Mouse (Mus musculus) stomach, postnatal 0 days (tissue): ENCODE results near the gene Pdcd10.

Experiments
- CTCF ChIP-seq: IDR thresholded peaks from 2 replicates; pipeline ENCODE4 v1.5.1; 2016; ENCODE audit warnings: antibody characterized with exemption, low read depth, mild to moderate bottlenecking, moderate library complexity
- EP300 ChIP-seq: optimal IDR thresholded peaks from 2 replicates; pipeline ENCODE3; 2016; ENCODE audit warnings: antibody characterized with exemption

DNA sequence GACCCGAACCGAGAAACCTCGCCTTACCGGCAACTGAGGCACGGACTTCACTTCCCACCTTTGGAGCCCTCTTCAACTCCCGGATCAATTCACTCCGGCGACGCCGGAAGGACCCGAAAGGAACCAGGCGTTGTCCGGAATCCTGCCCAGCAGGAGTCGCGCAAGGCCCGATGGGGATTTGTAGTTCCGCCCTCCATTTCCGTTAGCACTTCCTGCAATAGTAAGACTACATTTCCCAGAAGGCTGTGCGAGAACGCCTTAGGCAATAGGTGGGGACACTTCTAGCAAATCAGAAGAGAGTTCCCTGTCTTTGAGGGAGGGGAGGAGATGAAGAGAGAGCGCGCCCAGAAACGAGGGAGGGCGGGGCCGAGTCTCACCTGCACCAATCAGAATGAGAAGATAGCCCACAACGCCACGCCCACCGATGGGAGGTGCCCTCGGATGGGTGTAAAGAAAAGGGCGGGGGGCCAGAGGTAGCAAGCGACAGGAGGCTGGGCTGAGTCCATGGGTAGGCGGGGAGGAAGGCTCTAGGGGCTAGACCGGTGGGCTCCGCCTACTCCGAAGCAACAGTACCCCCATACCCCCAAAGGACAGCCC is at the start of gene Pdcd10:
- TF ChIP-seq CTCF (peak; percentile 59), EP300 (no peak)
